Mouse (Mus musculus) liver, postnatal 0 days (tissue): ENCODE results near the gene Mpp2. TPM values are rescaled to one million over a fixed set of nuclear protein-coding genes. Genes with fewer than 3 reads are reported as not detected.

ENCODE experiments used
- ATAC-seq: fragments of 200-750 bp; cut with Nextera tagmentation; 2 replicates; pipeline ENCODE4 v1.8.0; 2017; ENCODE audit warnings: mild to moderate bottlenecking, moderate library complexity
- DNase-seq: peaks from one replicate; pipeline ENCODE4 v3.0.0-alpha.2; 2016
- H3K27ac ChIP-seq: fragments of 300-500 bp; sonication (generic); 2 replicates; pipeline ENCODE4 v1.5.1; 2014; ENCODE audit warnings: antibody characterized with exemption, moderate library complexity, mild to moderate bottlenecking, low read depth
- H3K27me3 ChIP-seq: fragments of 300-500 bp; sonication (generic); 2 replicates; pipeline ENCODE4 v1.6.1; 2014; ENCODE audit warnings: low read length, control low read depth, mixed read lengths; ENCODE audit not compliant: insufficient read depth
- H3K36me3 ChIP-seq: fragments of 300-500 bp; sonication (generic); replicated peaks from 2 replicates; pipeline ENCODE4 v1.6.1; 2014; ENCODE audit warnings: mild to moderate bottlenecking, control low read depth, low read length, moderate library complexity, mixed read lengths; ENCODE audit not compliant: insufficient read depth
- H3K4me1 ChIP-seq: fragments of 300-500 bp; sonication (generic); 2 replicates; pipeline ENCODE4 v1.6.1; 2014; ENCODE audit warnings: antibody characterized with exemption, mild to moderate bottlenecking, control low read depth; ENCODE audit not compliant: insufficient read depth
- H3K4me2 ChIP-seq: fragments of 300-500 bp; sonication (generic); 2 replicates; pipeline ENCODE4 v1.6.1; 2014; ENCODE audit warnings: low read depth, mild to moderate bottlenecking, low read length, moderate library complexity, mixed read lengths
- H3K4me3 ChIP-seq: fragments of 300-500 bp; sonication (generic); 2 replicates; pipeline ENCODE4 v1.5.1; 2014; ENCODE audit warnings: low read depth, low read length
- H3K9ac ChIP-seq: fragments of 300-500 bp; sonication (generic); replicated peaks from 2 replicates; pipeline ENCODE4 v1.6.1; 2014; ENCODE audit warnings: mild to moderate bottlenecking, moderate library complexity
- H3K9me3 ChIP-seq: fragments of 300-500 bp; sonication (generic); 2 replicates; pipeline ENCODE4 v1.6.1; 2016; ENCODE audit warnings: mild to moderate bottlenecking, control low read depth, low read length, mixed read lengths
- CTCF ChIP-seq: sonication (generic); IDR thresholded peaks from 2 replicates; pipeline ENCODE4 v1.5.1; 2016; ENCODE audit warnings: antibody characterized with exemption, low read depth
- EP300 ChIP-seq: IDR thresholded peaks from 2 replicates; pipeline ENCODE4 v1.6.1; 2016; ENCODE audit warnings: antibody characterized with exemption, low read depth, mild to moderate bottlenecking
- WGBS: fragments of 180-500 bp; shearing (Covaris S2); extraction: QIAGEN DNeasy Blood & Tissue Kit; methylation state at CpG from one replicate; pipeline ENCODE4 v1.1.7; 2014; ENCODE audit not compliant: insufficient replicate concordance; 5-methylcytosine and 5-hydroxymethylcytosine counted together
- polyA plus RNA-seq: library from polyadenylated mRNA; unstranded; fragments of >200 nt; fragmentation: Nextera tagmentation; extraction: Ambion mirVana; gene quantifications from 2 replicates; pipeline ENCODE4 v1.2.1, GENCODE M21; 2015

Gene Mpp2
- polyA plus RNA-seq, 1 experiment from 2014 or later, result 4.4 TPM

DNA sequence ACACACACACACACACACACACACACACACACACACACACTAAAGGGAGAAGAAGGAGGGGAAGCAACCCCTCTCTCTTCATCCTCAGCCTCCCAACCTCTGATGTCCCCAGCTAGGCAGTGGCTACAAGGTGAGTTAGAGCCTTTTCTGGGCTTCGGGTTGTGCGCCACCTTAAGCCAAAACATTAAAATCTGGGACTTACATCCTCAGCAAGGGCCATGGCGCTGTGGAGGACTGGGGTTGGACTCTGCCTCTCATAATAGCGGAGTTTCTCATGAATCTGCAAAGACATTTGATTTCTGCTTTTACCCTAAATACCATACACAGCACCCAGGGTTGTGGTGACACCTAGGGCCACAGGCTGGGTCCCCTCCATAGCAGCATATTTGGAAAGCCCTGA is 63.4 kb downstream of the Mpp2 start:
- TF ChIP-seq CTCF (no peak), EP300 (no peak)
- DNase-seq (no peak), ATAC-seq (no peak)
- no peaks in the 10 kb centered on the region for H3K9me3 ChIP-seq
- 88% methylated on average over 4 of the region's 4 CpGs for WGBS
- no peak overlapping the region for H3K4me3 ChIP-seq
- H3K9ac ChIP-seq, result no peak overlapping the region
- H3K4me1 ChIP-seq, result 0 out of 2 replicates have a peak, but pooled peaks cover 5% of the 10 kb centered on the region
- peaks cover 24% of the 10 kb centered on the region for H3K27me3 ChIP-seq
- no peak overlapping the region for H3K4me2 ChIP-seq
- no peak overlapping the region for H3K27ac ChIP-seq
- H3K36me3 ChIP-seq, result no peaks in the 10 kb centered on the region; the same call in 1 of the 2 replicates

GRCm38 (mm10) chr11:102024084-102024758 is 64.1 kb downstream of the Mpp2 start:
- no peak for ATAC-seq
- Histone ChIP-seq H3K4me2 (no peak overlapping the region), H3K4me1 (0 out of 2 replicates have a peak, but pooled peaks cover 5% of the 10 kb centered on the region), H3K27ac (no peak overlapping the region), H3K9ac (no peak overlapping the region), H3K27me3 (peaks cover 24% of the 10 kb centered on the region), H3K4me3 (no peak overlapping the region), H3K36me3 (no peaks in the 10 kb centered on the region; the same call in 1 of the 2 replicates), H3K9me3 (no peaks in the 10 kb centered on the region)
- no peak for TF ChIP-seq EP300
- DNase-seq, result no peak
- 74% methylated on average over 6 of the region's 6 CpGs for WGBS

DNA sequence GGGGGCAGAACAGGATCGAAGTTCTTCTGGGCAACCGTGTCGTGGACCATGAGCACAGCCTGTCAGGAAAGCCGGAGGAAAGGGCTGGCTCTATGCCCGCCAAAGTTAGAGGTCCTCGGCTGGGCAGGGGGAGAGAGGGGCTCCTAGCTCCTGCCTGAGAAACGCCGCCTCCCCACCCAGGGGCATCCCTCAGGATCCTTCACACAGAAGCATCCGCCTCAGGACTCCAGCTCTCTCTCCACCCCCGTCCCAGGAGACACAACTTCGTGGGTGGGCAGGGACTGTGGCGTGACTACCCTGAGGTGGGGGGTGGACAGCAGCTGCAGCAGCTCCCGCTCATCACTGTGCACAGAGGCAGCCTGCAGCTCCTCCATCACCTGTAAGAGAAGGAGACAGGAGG is 64.9 kb downstream of the Mpp2 start:
- no peak overlapping the region for H3K4me3 ChIP-seq
- H3K4me1 ChIP-seq, result 0 out of 2 replicates have a peak, but pooled peaks cover 5% of the 10 kb centered on the region
- ATAC-seq, result no peak
- no peaks in the 10 kb centered on the region; the same call in 1 of the 2 replicates for H3K36me3 ChIP-seq
- no peak overlapping the region for H3K4me2 ChIP-seq
- H3K27ac ChIP-seq, result no peak overlapping the region
- H3K27me3 ChIP-seq, result peaks cover 24% of the 10 kb centered on the region
- no peaks in the 10 kb centered on the region for H3K9me3 ChIP-seq
- 86% methylated on average over 12 of the region's 13 CpGs for WGBS
- no peak for DNase-seq
- H3K9ac ChIP-seq, result no peak overlapping the region
- no peak for TF ChIP-seq EP300
- no peak for TF ChIP-seq CTCF

GRCm38 (mm10) chr11:102021196-102021595 is 67.1 kb downstream of the Mpp2 start:
- WGBS, result 78% methylated on average over 5 of the region's 5 CpGs
- no peak overlapping the region for H3K9ac ChIP-seq
- H3K4me2 ChIP-seq, result no peak overlapping the region
- TF ChIP-seq EP300 (no peak), CTCF (no peak)
- no peak for ATAC-seq
- H3K36me3 ChIP-seq, result no peaks in the 10 kb centered on the region; the same call in 1 of the 2 replicates
- H3K27ac ChIP-seq, result no peak overlapping the region
- H3K4me1 ChIP-seq, result 0 out of 2 replicates have a peak, but pooled peaks cover 1% of the 10 kb centered on the region
- H3K4me3 ChIP-seq, result no peak overlapping the region
- no peak for DNase-seq
- no peaks in the 10 kb centered on the region for H3K9me3 ChIP-seq
- peaks cover 9% of the 10 kb centered on the region for H3K27me3 ChIP-seq

DNA sequence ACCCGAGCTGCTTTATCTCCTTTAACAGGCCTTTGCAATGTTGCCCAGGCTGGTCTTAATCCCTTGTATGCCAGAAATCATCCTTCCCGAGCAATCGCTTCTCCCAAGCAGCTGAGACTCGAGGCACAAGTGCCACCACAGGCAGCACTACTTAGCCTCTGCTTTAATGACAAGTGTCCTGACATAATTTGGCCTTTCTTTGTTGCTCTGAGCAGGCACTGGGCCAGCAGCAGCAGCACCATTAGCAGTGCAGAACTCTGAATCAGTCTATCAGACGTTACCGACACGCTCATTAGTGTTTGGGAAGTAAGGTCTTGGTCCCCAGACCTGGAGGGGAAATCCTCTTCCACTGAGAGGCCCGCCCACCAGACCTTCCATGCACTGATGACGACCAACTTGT is 68.6 kb downstream of the Mpp2 start:
- H3K4me1 ChIP-seq, result no peaks in the 10 kb centered on the region
- H3K4me3 ChIP-seq, result no peak overlapping the region
- H3K36me3 ChIP-seq, result no peaks in the 10 kb centered on the region; the same call in 1 of the 2 replicates
- TF ChIP-seq EP300, result no peak
- whole genome bisulfite sequencing, result 67% methylated on average over 9 of the region's 9 CpGs
- DNase-seq (no peak), ATAC-seq (no peak)
- no peak overlapping the region for H3K9ac ChIP-seq
- no peak overlapping the region for H3K27ac ChIP-seq
- H3K4me2 ChIP-seq, result no peak overlapping the region
- no peaks in the 10 kb centered on the region for H3K9me3 ChIP-seq
- no peaks in the 10 kb centered on the region; the same call in 1 of the 2 replicates for H3K27me3 ChIP-seq

- Histone ChIP-seq H3K4me2 (no peak overlapping the region), H3K27me3 (no peaks in the 10 kb centered on the region), H3K27ac (no peak overlapping the region), H3K4me3 (no peak overlapping the region), H3K9me3 (no peaks in the 10 kb centered on the region), H3K36me3 (no peaks in the 10 kb centered on the region), H3K9ac (no peak overlapping the region), H3K4me1 (no peaks in the 10 kb centered on the region)
- ATAC-seq (no peak), DNase-seq (no peak)
- WGBS, result 73% methylated on average over 1 of the region's 1 CpGs
- no peak for TF ChIP-seq CTCF
- no peak for TF ChIP-seq EP300
These were observed 72.2 kb downstream of the Mpp2 start for GRCm38 (mm10) chr11:102016136-102016535.
